Mouse (Mus musculus): ENCODE measurements around the gene Scaf11. TPM values are rescaled to one million over a fixed set of nuclear protein-coding genes. Genes with fewer than 3 reads are reported as not detected.

Gene Scaf11
- total and polyA plus RNA-seq, 2 experiments from 2014 or later = 25.2 to 46.1 TPM

DNA sequence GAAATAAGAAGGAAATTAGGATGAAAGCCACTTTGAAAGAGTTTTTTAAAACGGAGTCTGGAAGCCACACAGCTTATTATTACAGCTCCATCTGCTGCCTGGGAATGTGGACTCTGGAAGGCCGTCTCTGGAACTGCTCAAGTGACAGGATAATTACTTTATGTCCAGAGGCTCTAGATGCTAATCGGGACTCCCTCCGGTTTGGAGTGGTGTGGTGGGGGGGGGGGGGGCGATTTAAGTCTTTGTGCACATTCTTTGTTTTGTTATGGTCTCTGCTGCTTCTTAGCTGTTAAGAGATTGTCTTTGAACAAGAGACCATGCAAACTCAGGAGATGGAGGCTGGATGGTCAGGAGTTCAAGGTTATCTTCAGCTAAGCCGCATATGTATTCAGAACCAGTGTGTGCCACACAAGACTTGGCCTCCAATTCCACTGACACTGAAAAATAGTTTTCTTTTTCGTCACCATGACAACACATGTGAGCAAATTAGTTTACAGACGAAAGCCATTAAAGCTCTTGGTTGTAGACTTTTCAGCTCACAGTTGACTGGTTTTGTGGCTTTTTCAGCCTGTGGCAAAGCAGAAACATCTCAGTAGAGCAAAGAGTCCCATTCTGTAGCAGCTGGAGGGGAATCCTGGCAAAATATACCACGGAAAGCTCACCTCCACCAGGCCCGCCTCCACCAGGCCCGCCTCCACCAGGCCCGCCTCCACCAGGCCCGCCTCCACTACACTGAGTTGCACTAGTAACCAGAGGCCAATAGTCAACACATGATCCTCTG, 31.4 kb upstream of the Scaf11 start:
- DNase-seq (ENCODE audit: low spot score) = peak; percentile 54
- no peak overlapping the region for H3K27ac ChIP-seq
- no peak overlapping the region for H3K9ac ChIP-seq (replicated peaks; ENCODE audit: low read length)
- H3K36me3 ChIP-seq (ENCODE audit: insufficient read depth, low read length) = no peaks in the 10 kb centered on the region
- no peak overlapping the region for H3K4me3 ChIP-seq (ENCODE audit: low read length)
- 37% methylated on average over 13 of the region's 13 CpGs for WGBS
- no peaks in the 10 kb centered on the region for H3K9me3 ChIP-seq (ENCODE audit: low read length)
- H3K4me1 ChIP-seq (ENCODE audit: insufficient read depth, low read length) = no peaks in the 10 kb centered on the region; the same call in 1 of the 2 replicates
- ATAC-seq = no peak
- no peak for TF ChIP-seq CTCF (IDR thresholded peaks at IDR 0.05; ENCODE audit: low read depth)
- no peaks in the 10 kb centered on the region for H3K27me3 ChIP-seq (ENCODE audit: insufficient read depth, low read length)
- no peak overlapping the region for H3K4me2 ChIP-seq (ENCODE audit: low read depth, low read length)

GRCm38 (mm10) chr15:96491421-96491820, 30.8 kb upstream of the Scaf11 start:
- Histone ChIP-seq H3K4me1 (ENCODE audit: insufficient read depth, low read length) (no peaks in the 10 kb centered on the region; the same call in 1 of the 2 replicates), H3K9me3 (ENCODE audit: low read length) (no peaks in the 10 kb centered on the region), H3K4me2 (ENCODE audit: low read depth, low read length) (no peak overlapping the region), H3K36me3 (ENCODE audit: insufficient read depth, low read length) (no peaks in the 10 kb centered on the region), H3K4me3 (ENCODE audit: low read length) (no peak overlapping the region), H3K27me3 (ENCODE audit: insufficient read depth, low read length) (no peaks in the 10 kb centered on the region), H3K9ac (replicated peaks; ENCODE audit: low read length) (no peak overlapping the region), H3K27ac (no peak overlapping the region)
- no peak for ATAC-seq
- WGBS = 40% methylated on average over 3 of the region's 3 CpGs
- no peak for DNase-seq (ENCODE audit: low spot score)
- no peak for TF ChIP-seq CTCF (IDR thresholded peaks at IDR 0.05; ENCODE audit: low read depth)

DNA sequence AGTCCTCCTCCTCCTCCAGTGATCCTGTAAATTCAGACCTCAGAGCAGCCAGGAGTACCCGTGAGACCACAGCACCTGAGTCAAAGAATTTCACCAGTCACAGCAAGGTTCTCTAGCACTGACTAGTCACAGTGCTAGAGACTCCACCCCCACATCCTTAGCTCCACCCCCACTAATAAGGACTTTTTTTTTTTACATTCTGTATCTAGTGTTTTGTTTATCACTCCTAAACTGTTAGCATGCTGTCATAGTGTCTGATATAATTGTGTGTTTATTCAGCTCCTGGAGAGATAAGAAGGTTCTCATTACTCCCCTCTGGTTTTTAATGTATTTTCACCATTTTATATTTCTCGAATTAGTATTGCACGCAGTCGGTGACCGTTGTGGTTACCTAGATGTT, 29.5 kb upstream of the Scaf11 start:
- no peak for TF ChIP-seq CTCF (IDR thresholded peaks at IDR 0.05; ENCODE audit: low read depth)
- 70% methylated on average over 5 of the region's 5 CpGs for WGBS
- no peak for ATAC-seq

GRCm38 (mm10) chr15:96488941-96489786, 28.5 kb upstream of the Scaf11 start:
- peak overlapping the region; percentile 1 for H3K4me3 ChIP-seq (ENCODE audit: low read length)
- no peaks in the 10 kb centered on the region; the same call in 1 of the 2 replicates for H3K4me1 ChIP-seq (ENCODE audit: insufficient read depth, low read length)
- H3K36me3 ChIP-seq (ENCODE audit: insufficient read depth, low read length) = no peaks in the 10 kb centered on the region
- H3K9me3 ChIP-seq (ENCODE audit: low read length) = no peaks in the 10 kb centered on the region
- H3K4me2 ChIP-seq (ENCODE audit: low read depth, low read length) = peak overlapping the region; percentile 49
- TF ChIP-seq CTCF (IDR thresholded peaks at IDR 0.05; ENCODE audit: low read depth) = peak; percentile 66
- DNase-seq (ENCODE audit: low spot score) (peak; percentile 71), ATAC-seq (peak; percentile 78)
- no peak overlapping the region for H3K9ac ChIP-seq (replicated peaks; ENCODE audit: low read length)
- no peak overlapping the region for H3K27ac ChIP-seq
- WGBS = 24% methylated on average over 20 of the region's 20 CpGs
- no peaks in the 10 kb centered on the region for H3K27me3 ChIP-seq (ENCODE audit: insufficient read depth, low read length)

More for the DNA sequence above, 29.5 kb upstream of the Scaf11 start:
- no peaks in the 10 kb centered on the region; the same call in 1 of the 2 replicates for H3K4me1 ChIP-seq (ENCODE audit: insufficient read depth, low read length)
- no peaks in the 10 kb centered on the region for H3K36me3 ChIP-seq (ENCODE audit: insufficient read depth, low read length)
- no peak overlapping the region for H3K4me3 ChIP-seq (ENCODE audit: low read length)
- no peak overlapping the region for H3K4me2 ChIP-seq (ENCODE audit: low read depth, low read length)
- no peak overlapping the region for H3K9ac ChIP-seq (replicated peaks; ENCODE audit: low read length)
- DNase-seq (ENCODE audit: low spot score) = no peak
- no peaks in the 10 kb centered on the region for H3K9me3 ChIP-seq (ENCODE audit: low read length)
- no peaks in the 10 kb centered on the region for H3K27me3 ChIP-seq (ENCODE audit: insufficient read depth, low read length)
- no peak overlapping the region for H3K27ac ChIP-seq

DNA sequence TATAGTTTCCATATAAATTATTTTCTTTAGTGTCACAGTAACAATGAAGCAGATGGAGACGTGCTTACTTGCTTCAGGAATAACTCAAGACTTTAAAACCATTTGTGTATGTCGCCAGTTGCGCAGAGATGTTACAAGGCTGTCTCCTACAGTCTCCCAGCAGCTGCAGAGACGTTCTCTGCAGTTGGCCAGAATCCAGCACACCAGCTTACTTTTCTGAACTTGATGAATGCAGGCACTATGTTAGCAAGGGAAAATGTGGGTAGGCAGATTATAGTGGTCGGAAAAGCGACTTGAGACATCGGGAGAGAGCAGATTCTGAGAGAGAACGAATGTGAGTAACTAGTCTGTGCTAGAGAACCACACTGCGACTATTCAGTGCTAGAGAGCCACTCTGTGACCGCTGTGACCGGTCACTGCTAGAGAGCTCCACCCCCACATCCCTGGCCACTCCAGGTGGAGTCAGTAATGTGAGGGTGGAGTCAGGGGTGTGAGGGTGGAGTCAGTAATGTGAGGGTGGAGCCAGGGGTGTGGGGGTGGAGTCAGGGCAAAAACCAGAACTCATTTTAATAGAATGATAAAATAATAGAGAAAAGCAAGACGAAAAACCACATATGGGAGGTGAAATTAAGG, 26.5 kb upstream of the Scaf11 start:
- Histone ChIP-seq H3K36me3 (ENCODE audit: insufficient read depth, low read length) (no peaks in the 10 kb centered on the region), H3K9ac (replicated peaks; ENCODE audit: low read length) (no peak overlapping the region), H3K27ac (no peak overlapping the region), H3K4me1 (ENCODE audit: insufficient read depth, low read length) (no peaks in the 10 kb centered on the region; the same call in 1 of the 2 replicates), H3K27me3 (ENCODE audit: insufficient read depth, low read length) (no peaks in the 10 kb centered on the region), H3K4me2 (ENCODE audit: low read depth, low read length) (no peak overlapping the region), H3K9me3 (ENCODE audit: low read length) (no peaks in the 10 kb centered on the region), H3K4me3 (ENCODE audit: low read length) (no peak overlapping the region)
- ATAC-seq (0 out of 2 replicates have a peak, but pooled peaks have one; percentile 33), DNase-seq (ENCODE audit: low spot score) (peak; percentile 49)
- 63% methylated on average over 12 of the region's 12 CpGs for WGBS
- no peak for TF ChIP-seq CTCF (IDR thresholded peaks at IDR 0.05; ENCODE audit: low read depth)

DNA sequence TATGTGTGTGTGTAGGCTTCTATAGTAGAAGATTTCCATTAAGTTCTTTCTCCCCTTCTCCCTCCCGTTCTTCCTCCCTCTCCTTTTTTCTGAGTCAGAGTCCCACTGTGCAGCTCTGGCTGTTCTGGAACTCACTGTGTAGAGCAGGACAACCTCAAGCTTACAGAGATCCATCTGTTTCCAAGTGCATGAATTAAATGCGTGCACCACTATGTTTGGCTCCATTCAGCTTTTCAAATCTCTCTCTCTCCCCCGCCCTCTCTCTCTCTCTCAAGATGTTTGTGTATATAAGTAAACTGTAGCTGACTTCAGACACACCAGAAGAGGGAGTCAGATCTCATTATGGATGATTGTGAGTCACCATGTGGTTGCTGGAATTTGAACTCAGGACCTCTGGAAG, 20.2 kb upstream of the Scaf11 start:
- TF ChIP-seq CTCF (IDR thresholded peaks at IDR 0.05; ENCODE audit: low read depth) = no peak
- Histone ChIP-seq H3K36me3 (ENCODE audit: insufficient read depth, low read length) (no peaks in the 10 kb centered on the region), H3K27me3 (ENCODE audit: insufficient read depth, low read length) (no peaks in the 10 kb centered on the region), H3K27ac (no peak overlapping the region), H3K4me1 (ENCODE audit: insufficient read depth, low read length) (no peaks in the 10 kb centered on the region), H3K9me3 (ENCODE audit: low read length) (no peaks in the 10 kb centered on the region), H3K4me2 (ENCODE audit: low read depth, low read length) (no peak overlapping the region), H3K9ac (replicated peaks; ENCODE audit: low read length) (no peak overlapping the region), H3K4me3 (ENCODE audit: low read length) (no peak overlapping the region)
- DNase-seq (ENCODE audit: low spot score) (no peak), ATAC-seq (no peak)
- 70% methylated on average over 3 of the region's 3 CpGs for WGBS

Data from hindbrain, postnatal 0 days (tissue).